Comparison of ENCODE assay signal across 22 mouse cellular contexts in the genomic region with DNA sequence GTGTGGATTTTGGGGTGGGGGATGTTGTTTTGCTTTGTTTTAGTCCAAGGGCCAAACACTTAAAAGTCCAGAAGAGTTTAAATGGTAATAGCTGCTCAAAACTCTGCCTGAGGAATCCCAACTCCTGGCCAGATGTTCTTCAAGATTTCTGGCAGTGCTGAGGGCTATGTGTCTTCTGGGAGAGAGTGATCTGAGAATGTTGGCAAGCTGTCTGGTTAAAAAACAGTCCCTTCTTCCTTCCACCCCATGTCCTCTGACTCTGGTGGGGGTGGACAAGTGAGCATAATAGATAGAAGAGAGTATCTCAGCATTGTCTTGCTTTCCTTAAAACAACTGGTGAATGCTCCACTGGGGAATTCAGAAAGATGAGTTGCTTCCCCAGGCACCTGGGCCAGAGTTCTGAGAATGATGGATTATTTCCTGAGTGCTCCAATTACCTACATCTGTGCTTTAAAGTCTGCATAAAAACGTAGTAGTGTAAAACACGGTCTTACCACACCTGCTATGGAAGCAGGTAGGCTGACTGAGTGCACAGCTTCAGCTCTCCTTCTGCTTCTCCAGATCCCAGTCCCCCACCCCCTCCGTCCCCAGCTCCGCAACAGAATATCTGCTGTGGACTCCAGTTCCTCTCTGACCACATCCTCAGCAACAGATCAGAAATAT. TPM values are rescaled to one million over a fixed set of nuclear protein-coding genes. Genes with fewer than 3 reads are reported as not detected.
"Had no signal": no experiment of that assay in that cellular context is flagged by ENCODE, and none has a peak within 500 bp of the region (broad histone marks: within the 10 kb centered on the region; RNA-seq: fewer than 3 reads in every experiment).

No protein-coding gene starts in this region.

- H3K9ac ChIP-seq: kidney, embryonic 15.5 days; limb, embryonic 12.5 days; liver, embryonic 12.5 days; lung, embryonic 14.5 days; midbrain, embryonic 12.5 days; neural tube, embryonic 13.5 days had no signal

- H3K4me3 ChIP-seq: kidney, embryonic 15.5 days; limb, embryonic 12.5 days; liver, embryonic 12.5 days; midbrain, embryonic 12.5 days; neural tube, embryonic 13.5 days had no signal

- H3K4me2 ChIP-seq: kidney, embryonic 15.5 days; limb, embryonic 12.5 days; liver, embryonic 12.5 days; lung, embryonic 14.5 days; midbrain, embryonic 12.5 days; neural tube, embryonic 13.5 days had no signal

- H3K4me1 ChIP-seq: kidney, embryonic 15.5 days; limb, embryonic 12.5 days; liver, embryonic 12.5 days; midbrain, embryonic 12.5 days; neural tube, embryonic 13.5 days had no signal

- ATAC-seq: liver, embryonic 12.5 days; midbrain, embryonic 16.5 days had no signal

- H3K27me3 ChIP-seq: kidney, embryonic 15.5 days; limb, embryonic 12.5 days; liver, embryonic 12.5 days; midbrain, embryonic 12.5 days; neural tube, embryonic 13.5 days had no signal

- H3K27ac ChIP-seq: kidney, embryonic 15.5 days; limb, embryonic 12.5 days; liver, embryonic 12.5 days; midbrain, embryonic 12.5 days; neural tube, embryonic 13.5 days had no signal

- H3K36me3 ChIP-seq: kidney, embryonic 15.5 days; limb, embryonic 12.5 days; liver, embryonic 12.5 days; midbrain, embryonic 12.5 days; neural tube, embryonic 13.5 days had no signal

- H3K9me3 ChIP-seq: kidney, embryonic 15.5 days; limb, embryonic 12.5 days; liver, embryonic 12.5 days; midbrain, embryonic 12.5 days; neural tube, embryonic 13.5 days had no signal

- DNase-seq: kidney, adult 2 months; kidney, postnatal 14 days; lung, embryonic 14.5 days; lung, postnatal 10 days; lung, postnatal 4 days; retina, postnatal 1 day; thymus, postnatal 36 days had no signal

RNA-seq across cellular contexts. Expression of a gene that starts 54.4 kb away (rescaled TPM):
- total RNA-seq: layer of hippocampus, adult 8-10 months; layer of hippocampus, postnatal 25 days; left cerebral cortex, adult 8-10 months; left cerebral cortex, postnatal 25 days; megakaryocyte-erythroid progenitor cell, adult 5-6 weeks had no signal
- polyA plus RNA-seq: kidney, embryonic 15.5 days; large intestine, adult 2 months; limb, embryonic 12.5 days; liver, embryonic 12.5 days; liver, embryonic 16.5 days; lung, embryonic 14.5 days; midbrain, embryonic 12.5 days; midbrain, embryonic 16.5 days; neural tube, embryonic 13.5 days; small intestine, adult 2 months; stomach, embryonic 16.5 days had no signal
